10 mouse cellular contexts compared by ENCODE assay signal in genomic region chr8:114206421-114206983, GRCm38 (mm10). TPM values are rescaled to one million over a fixed set of nuclear protein-coding genes. Genes with fewer than 3 reads are reported as not detected.
A peak's percentile ranks its signal among the peaks of the same experiment; 100 is the strongest.
DNase-seq lines count a peak whose midpoint lies in the region; ATAC-seq and TF ChIP-seq lines count a peak whose summit lies in the region.
"Had no signal": no experiment of that assay in that cellular context is flagged by ENCODE, and none has a peak within 500 bp of the region (broad histone marks: within the 10 kb centered on the region; RNA-seq: fewer than 3 reads in every experiment).

No protein-coding gene starts in this region.

- peak overlapping the region; percentile 83 for H3K4me2 ChIP-seq in embryonic facial prominence, embryonic 14.5 days (ENCODE audit: low read depth, low read length)
- peak overlapping the region; percentile 94 for H3K4me2 ChIP-seq in limb, embryonic 12.5 days
- H3K4me2 ChIP-seq in heart, embryonic 12.5 days = no peak overlapping the region

- ATAC-seq in embryonic facial prominence, embryonic 14.5 days (ENCODE audit: low read depth) = no peak
- ATAC-seq in limb, embryonic 12.5 days (ENCODE audit: insufficient number of reproducible peaks, insufficient read depth, low FRiP score, low TSS enrichment, low read depth) = no peak
- ATAC-seq in heart, embryonic 12.5 days (ENCODE audit: insufficient number of reproducible peaks, low FRiP score) = no peak

- intact Hi-C loops in left cerebral cortex, adult 2 months (cut with DNase I) = loop anchor here (5.0 kb wide), 3 partner anchors 119 to 161 kb away; no protein-coding TSS in a partner anchor

- H3K27ac ChIP-seq in left cerebral cortex, adult 2 months = no peak overlapping the region
- no peak overlapping the region for H3K27ac ChIP-seq in embryonic facial prominence, embryonic 14.5 days (replicated peaks; ENCODE audit: low read depth, low read length)
- H3K27ac ChIP-seq in limb, embryonic 12.5 days = no peak overlapping the region
- no peak overlapping the region for H3K27ac ChIP-seq in heart, embryonic 12.5 days (ENCODE audit: poor library complexity, severe bottlenecking)

- H3K4me3 ChIP-seq in left cerebral cortex, adult 2 months = peak overlapping the region; percentile 71
- peak overlapping the region; percentile 52 for H3K4me3 ChIP-seq in embryonic facial prominence, embryonic 14.5 days (ENCODE audit: low read depth, low read length)
- peak overlapping the region; percentile 56; the same call in 1 of the 2 replicates for H3K4me3 ChIP-seq in limb, embryonic 12.5 days (replicated peaks)
- H3K4me3 ChIP-seq in heart, embryonic 12.5 days = no peak overlapping the region

- peaks cover 27% of the 10 kb centered on the region for H3K27me3 ChIP-seq in embryonic facial prominence, embryonic 14.5 days (replicated peaks; ENCODE audit: control insufficient read depth, insufficient read depth, low read length)
- peaks cover 55% of the 10 kb centered on the region for H3K27me3 ChIP-seq in limb, embryonic 12.5 days
- H3K27me3 ChIP-seq in heart, embryonic 12.5 days (replicated peaks) = peaks cover 49% of the 10 kb centered on the region

- DNase-seq in left cerebral cortex, adult 2 months (ENCODE audit: extremely low spot score in 1 of 2, low spot score in 2 of 2) = no peak
- DNase-seq in left cerebral cortex, adult 9 months (ENCODE audit: low spot score in 2 of 2) = no peak
- DNase-seq in embryonic facial prominence, embryonic 14.5 days (ENCODE audit: low spot score) = no peak
- DNase-seq in lung, postnatal 36 days = no peak
- DNase-seq in left cerebral cortex, adult 11 months (ENCODE audit: low spot score) = no peak
- DNase-seq in right cerebral cortex, postnatal 10 days (ENCODE audit: low spot score in 2 of 2) = no peak

- no peak overlapping the region for H3K9ac ChIP-seq in embryonic facial prominence, embryonic 14.5 days (ENCODE audit: low read depth, low read length)
- no peak overlapping the region for H3K9ac ChIP-seq in limb, embryonic 12.5 days (replicated peaks)
- no peak overlapping the region for H3K9ac ChIP-seq in heart, embryonic 12.5 days

- TF ChIP-seq CTCF in left cerebral cortex, adult 2 months (IDR thresholded peaks at IDR 0.05) = no peak

- peaks cover 4% of the 10 kb centered on the region; the same call in 1 of the 2 replicates for H3K4me1 ChIP-seq in embryonic facial prominence, embryonic 14.5 days (ENCODE audit: control insufficient read depth, insufficient read depth, low read length)
- H3K4me1 ChIP-seq in limb, embryonic 12.5 days (replicated peaks) = peaks cover 17% of the 10 kb centered on the region
- peaks cover 10% of the 10 kb centered on the region for H3K4me1 ChIP-seq in heart, embryonic 12.5 days (replicated peaks)

- no peaks in the 10 kb centered on the region for H3K9me3 ChIP-seq in embryonic facial prominence, embryonic 14.5 days (ENCODE audit: control insufficient read depth, low read length)
- H3K9me3 ChIP-seq in limb, embryonic 12.5 days = peaks cover 4% of the 10 kb centered on the region
- H3K9me3 ChIP-seq in heart, embryonic 12.5 days (replicated peaks) = peaks cover 5% of the 10 kb centered on the region

- H3K36me3 ChIP-seq in embryonic facial prominence, embryonic 14.5 days (ENCODE audit: control insufficient read depth, insufficient read depth, low read length) = no peaks in the 10 kb centered on the region
- H3K36me3 ChIP-seq in limb, embryonic 12.5 days = no peaks in the 10 kb centered on the region
- H3K36me3 ChIP-seq in heart, embryonic 12.5 days = no peaks in the 10 kb centered on the region

- WGBS in embryonic facial prominence, embryonic 14.5 days = 4% methylated on average over 8 of the region's 8 CpGs
- WGBS in limb, embryonic 12.5 days = 0% methylated on average over 8 of the region's 8 CpGs
- WGBS in heart, embryonic 12.5 days = 3% methylated on average over 8 of the region's 8 CpGs

RNA-seq across cellular contexts. Expression of gene Vat1l, which starts 1.1 kb away (rescaled TPM):
- 10 to 100 TPM; 39.2 to 49.9 TPM for total RNA-seq in left cerebral cortex, adult 2 months (2021)
- 5.0 and 6.0 TPM in 2 replicates for polyA plus RNA-seq in embryonic facial prominence, embryonic 14.5 days (2014; fragmentation: Nextera tagmentation; extraction: Ambion mirVana)
- polyA plus RNA-seq in limb, embryonic 12.5 days (2016; fragmentation: Nextera tagmentation; extraction: Ambion mirVana) = 2.9 and 3.7 TPM in 2 replicates
- polyA plus RNA-seq in heart, embryonic 12.5 days (2016; fragmentation: Nextera tagmentation; extraction: Ambion mirVana) = 0.59 and 0.66 TPM in 2 replicates
- total RNA-seq: liver, adult 2 months; neutrophil, adult 5-6 weeks had no signal
- polyA plus RNA-seq: liver, adult 2 months had no signal
